Comparison of ENCODE assay signal across 9 mouse cellular contexts in genomic region chr3:34642498-34642941, GRCm38 (mm10). TPM values are rescaled to one million over a fixed set of nuclear protein-coding genes. Genes with fewer than 3 reads are reported as not detected.
A peak's percentile ranks its signal among the peaks of the same experiment; 100 is the strongest.
DNase-seq lines count a peak whose midpoint lies in the region; ATAC-seq and TF ChIP-seq lines count a peak whose summit lies in the region.
"Had no signal": no experiment of that assay in that cellular context is flagged by ENCODE, and none has a peak within 500 bp of the region (broad histone marks: within the 10 kb centered on the region; RNA-seq: fewer than 3 reads in every experiment).

No protein-coding gene starts in this region.

- 1% methylated on average over 20 of the region's 20 CpGs for WGBS in liver, embryonic 11.5 days
- WGBS in liver, postnatal 0 days (ENCODE audit: insufficient replicate concordance): 1% methylated on average over 20 of the region's 20 CpGs
- under 1% methylated on average over 20 of the region's 20 CpGs for WGBS in embryonic facial prominence, embryonic 12.5 days
- 2% methylated on average over 20 of the region's 20 CpGs for WGBS in intestine, postnatal 0 days
- WGBS in limb, embryonic 10.5 days: 0% methylated on average over 20 of the region's 20 CpGs

- no peak for DNase-seq in liver, embryonic 11.5 days (ENCODE audit: low spot score)
- DNase-seq in liver, postnatal 0 days: no peak
- DNase-seq in limb, embryonic 10.5 days (ENCODE audit: low spot score): peak; percentile 63
- peak; percentile 72 for DNase-seq in right cerebral cortex, postnatal 25 days
- no peak for DNase-seq in lung, postnatal 25 days (ENCODE audit: low spot score)
- no peak for DNase-seq in gastrocnemius, postnatal 36 days
- DNase-seq: liver, embryonic 13.5 days had no signal

- TF ChIP-seq CTCF in liver, postnatal 0 days (IDR thresholded peaks at IDR 0.05; ENCODE audit: low read depth): no peak
- no peak for TF ChIP-seq CTCF in intestine, postnatal 0 days (IDR thresholded peaks at IDR 0.05; ENCODE audit: low read depth)

- H3K4me3 ChIP-seq in liver, embryonic 11.5 days (ENCODE audit: low read depth, low read length): peak overlapping the region; percentile 8; the same call in 1 of the 2 replicates
- H3K4me3 ChIP-seq in liver, postnatal 0 days (ENCODE audit: low read depth, low read length): no peak overlapping the region
- peak overlapping the region; percentile 22 for H3K4me3 ChIP-seq in embryonic facial prominence, embryonic 12.5 days
- no peak overlapping the region; the same call in 1 of the 2 replicates for H3K4me3 ChIP-seq in intestine, postnatal 0 days (ENCODE audit: low read depth, low read length)
- peak overlapping the region; percentile 31 for H3K4me3 ChIP-seq in limb, embryonic 10.5 days
- H3K4me3 ChIP-seq: liver, embryonic 13.5 days had no signal

- H3K27ac ChIP-seq in liver, embryonic 11.5 days (ENCODE audit: low read depth, low read length): no peak overlapping the region
- no peak overlapping the region for H3K27ac ChIP-seq in liver, postnatal 0 days (ENCODE audit: low read depth)
- no peak overlapping the region for H3K27ac ChIP-seq in embryonic facial prominence, embryonic 12.5 days
- no peak overlapping the region for H3K27ac ChIP-seq in intestine, postnatal 0 days (ENCODE audit: low read depth, low read length)
- no peak overlapping the region for H3K27ac ChIP-seq in limb, embryonic 10.5 days
- H3K27ac ChIP-seq: liver, embryonic 13.5 days had no signal

- no peaks in the 10 kb centered on the region; the same call in 1 of the 2 replicates for H3K4me1 ChIP-seq in liver, embryonic 11.5 days (replicated peaks; ENCODE audit: control insufficient read depth, insufficient read depth, low read length)
- H3K4me1 ChIP-seq in liver, postnatal 0 days (ENCODE audit: insufficient read depth): no peaks in the 10 kb centered on the region
- 0 out of 2 replicates have a peak, but pooled peaks cover 6% of the 10 kb centered on the region for H3K4me1 ChIP-seq in embryonic facial prominence, embryonic 12.5 days
- H3K4me1 ChIP-seq in intestine, postnatal 0 days (replicated peaks; ENCODE audit: control insufficient read depth, insufficient read depth, low read length): no peaks in the 10 kb centered on the region
- peaks cover 13% of the 10 kb centered on the region for H3K4me1 ChIP-seq in limb, embryonic 10.5 days

- H3K4me2 ChIP-seq in liver, embryonic 11.5 days: peak overlapping the region; percentile 48
- no peak overlapping the region for H3K4me2 ChIP-seq in liver, postnatal 0 days (ENCODE audit: low read depth, low read length)
- H3K4me2 ChIP-seq in embryonic facial prominence, embryonic 12.5 days (replicated peaks): peak overlapping the region; percentile 47
- peak overlapping the region; percentile 35; the same call in 1 of the 2 replicates for H3K4me2 ChIP-seq in intestine, postnatal 0 days (replicated peaks; ENCODE audit: low read depth)
- H3K4me2 ChIP-seq: liver, embryonic 13.5 days had no signal

- no peaks in the 10 kb centered on the region for H3K36me3 ChIP-seq in liver, embryonic 11.5 days (ENCODE audit: control insufficient read depth, insufficient read depth, low read length)
- H3K36me3 ChIP-seq in liver, postnatal 0 days (replicated peaks; ENCODE audit: insufficient read depth, low read length): no peaks in the 10 kb centered on the region
- H3K36me3 ChIP-seq in embryonic facial prominence, embryonic 12.5 days: no peaks in the 10 kb centered on the region
- H3K36me3 ChIP-seq in intestine, postnatal 0 days (ENCODE audit: control insufficient read depth, insufficient read depth): no peaks in the 10 kb centered on the region
- no peaks in the 10 kb centered on the region for H3K36me3 ChIP-seq in limb, embryonic 10.5 days
- H3K36me3 ChIP-seq: liver, embryonic 13.5 days had no signal

- no peak for TF ChIP-seq EP300 in liver, postnatal 0 days (IDR thresholded peaks at IDR 0.05; ENCODE audit: low read depth)

- intact Hi-C loops in gastrocnemius, postnatal 36 days (cut with DNase I): no loop called here

- no peaks in the 10 kb centered on the region for H3K9me3 ChIP-seq in liver, embryonic 11.5 days (ENCODE audit: control insufficient read depth, low read length)
- no peaks in the 10 kb centered on the region for H3K9me3 ChIP-seq in liver, postnatal 0 days (ENCODE audit: low read length)
- no peaks in the 10 kb centered on the region for H3K9me3 ChIP-seq in embryonic facial prominence, embryonic 12.5 days
- no peaks in the 10 kb centered on the region for H3K9me3 ChIP-seq in intestine, postnatal 0 days (ENCODE audit: control insufficient read depth)
- no peaks in the 10 kb centered on the region for H3K9me3 ChIP-seq in limb, embryonic 10.5 days (replicated peaks)
- H3K9me3 ChIP-seq: liver, embryonic 13.5 days had no signal

- H3K9ac ChIP-seq in liver, embryonic 11.5 days (ENCODE audit: low read depth, low read length): no peak overlapping the region
- H3K9ac ChIP-seq in liver, postnatal 0 days (replicated peaks): no peak overlapping the region
- no peak overlapping the region for H3K9ac ChIP-seq in embryonic facial prominence, embryonic 12.5 days
- H3K9ac ChIP-seq in intestine, postnatal 0 days (ENCODE audit: low read depth, low read length): no peak overlapping the region
- H3K9ac ChIP-seq: liver, embryonic 13.5 days had no signal

- no peak for ATAC-seq in liver, embryonic 11.5 days (replicated peaks; ENCODE audit: low FRiP score)
- ATAC-seq in liver, postnatal 0 days: no peak
- 0 out of 2 replicates have a peak, but pooled peaks have one; percentile 31 for ATAC-seq in embryonic facial prominence, embryonic 12.5 days (ENCODE audit: insufficient number of reproducible peaks, insufficient read depth, low FRiP score, low TSS enrichment)
- no peak for ATAC-seq in intestine, postnatal 0 days

- H3K27me3 ChIP-seq in liver, embryonic 11.5 days (replicated peaks; ENCODE audit: control insufficient read depth, insufficient read depth, low read length): peaks cover 99% of the 10 kb centered on the region
- H3K27me3 ChIP-seq in liver, postnatal 0 days (ENCODE audit: insufficient read depth, low read length): peaks cover 92% of the 10 kb centered on the region
- peaks cover 88% of the 10 kb centered on the region for H3K27me3 ChIP-seq in embryonic facial prominence, embryonic 12.5 days
- H3K27me3 ChIP-seq in intestine, postnatal 0 days (replicated peaks; ENCODE audit: control insufficient read depth, insufficient read depth, low read length): peaks cover 95% of the 10 kb centered on the region
- H3K27me3 ChIP-seq in limb, embryonic 10.5 days (ENCODE audit: low read depth, poor library complexity, severe bottlenecking): peaks cover 100% of the 10 kb centered on the region

RNA-seq across cellular contexts. Expression of gene Sox2, which starts 7.7 kb away (rescaled TPM):
- 0.48 and 0.55 TPM in 2 replicates for polyA plus RNA-seq in liver, embryonic 11.5 days (2014; fragmentation: Nextera tagmentation; extraction: Ambion mirVana)
- polyA plus RNA-seq in liver, postnatal 0 days (2015; fragmentation: Nextera tagmentation; extraction: Ambion mirVana): not detected in 2 replicates
- polyA plus RNA-seq in embryonic facial prominence, embryonic 12.5 days (2016; fragmentation: Nextera tagmentation; extraction: Ambion mirVana): 11.4 and 13.5 TPM in 2 replicates
- 0.25 and 0.33 TPM in 2 replicates for polyA plus RNA-seq in intestine, postnatal 0 days (2015; fragmentation: Nextera tagmentation; extraction: Ambion mirVana)
- polyA plus RNA-seq in limb, embryonic 10.5 days (2016; fragmentation: Nextera tagmentation; extraction: Ambion mirVana): 0.09 and 0.20 TPM in 2 replicates
- not detected for total RNA-seq in gastrocnemius, postnatal 36 days (2021)
- polyA plus RNA-seq: liver, embryonic 13.5 days had no signal

Comparison
In these comparisons a context has a peak if more than half of its experiments do, and no peak if none do; other contexts are left out.
1. H3K4me3 ChIP-seq: peak in liver, embryonic 11.5 days (single experiment), embryonic facial prominence, embryonic 12.5 days (single experiment) and limb, embryonic 10.5 days (single experiment); none in liver, postnatal 0 days (single experiment) and intestine, postnatal 0 days (single experiment).
2. DNase-seq: peak in limb, embryonic 10.5 days (single experiment) and right cerebral cortex, postnatal 25 days (single experiment); none in liver, embryonic 11.5 days (single experiment), liver, postnatal 0 days (single experiment), lung, postnatal 25 days (single experiment) and gastrocnemius, postnatal 36 days (0 of 2).